Mouse (Mus musculus): ENCODE data around the gene Mef2d. TPM values are rescaled to one million over a fixed set of nuclear protein-coding genes. Genes with fewer than 3 reads are reported as not detected.

The Mef2d gene
- polyA plus RNA-seq, 1 experiment from 2014 or later, result 16.4 TPM

- H3K27me3 ChIP-seq (replicated peaks; ENCODE audit: control insufficient read depth, insufficient read depth, low read length), result no peaks in the 10 kb centered on the region
- no peaks in the 10 kb centered on the region for H3K36me3 ChIP-seq (ENCODE audit: control insufficient read depth, insufficient read depth, low read length)
- no peak overlapping the region for H3K9ac ChIP-seq (ENCODE audit: low read depth, low read length)
- H3K4me2 ChIP-seq (ENCODE audit: low read length), result no peak overlapping the region
- no peaks in the 10 kb centered on the region for H3K9me3 ChIP-seq (ENCODE audit: control insufficient read depth, low read length)
- no peak for ATAC-seq
- peaks cover 4% of the 10 kb centered on the region for H3K4me1 ChIP-seq (ENCODE audit: control insufficient read depth, insufficient read depth, low read depth, low read length)
- WGBS, result 80% methylated on average over 2 of the region's 2 CpGs
- no peak overlapping the region for H3K4me3 ChIP-seq (ENCODE audit: low read length)
- no peak overlapping the region for H3K27ac ChIP-seq (ENCODE audit: low read depth, low read length)
Measured at GRCm38 (mm10) chr3:88132492-88132891, 9.7 kb upstream of the Mef2d start.

GRCm38 (mm10) chr3:88133187-88133771, 8.9 kb upstream of the Mef2d start:
- no peak overlapping the region for H3K9ac ChIP-seq (ENCODE audit: low read depth, low read length)
- no peak overlapping the region; the same call in 1 of the 2 replicates for H3K27ac ChIP-seq (ENCODE audit: low read depth, low read length)
- H3K4me1 ChIP-seq (ENCODE audit: control insufficient read depth, insufficient read depth, low read depth, low read length), result peaks cover 11% of the 10 kb centered on the region
- H3K27me3 ChIP-seq (replicated peaks; ENCODE audit: control insufficient read depth, insufficient read depth, low read length), result no peaks in the 10 kb centered on the region
- 62% methylated on average over 4 of the region's 4 CpGs for WGBS
- no peaks in the 10 kb centered on the region for H3K36me3 ChIP-seq (ENCODE audit: control insufficient read depth, insufficient read depth, low read length)
- H3K9me3 ChIP-seq (ENCODE audit: control insufficient read depth, low read length), result no peaks in the 10 kb centered on the region
- 0 out of 2 replicates have a peak, but pooled peaks have one; percentile 38 for ATAC-seq
- no peak overlapping the region for H3K4me3 ChIP-seq (ENCODE audit: low read length)
- H3K4me2 ChIP-seq (ENCODE audit: low read length), result no peak overlapping the region

- WGBS, result 86% methylated on average over 9 of the region's 9 CpGs
- Histone ChIP-seq H3K27ac (ENCODE audit: low read depth, low read length) (no peak overlapping the region), H3K9me3 (ENCODE audit: control insufficient read depth, low read length) (no peaks in the 10 kb centered on the region), H3K4me1 (ENCODE audit: control insufficient read depth, insufficient read depth, low read depth, low read length) (peaks cover 21% of the 10 kb centered on the region), H3K27me3 (replicated peaks; ENCODE audit: control insufficient read depth, insufficient read depth, low read length) (no peaks in the 10 kb centered on the region), H3K4me3 (ENCODE audit: low read length) (no peak overlapping the region), H3K9ac (ENCODE audit: low read depth, low read length) (no peak overlapping the region), H3K4me2 (ENCODE audit: low read length) (no peak overlapping the region), H3K36me3 (ENCODE audit: control insufficient read depth, insufficient read depth, low read length) (no peaks in the 10 kb centered on the region)
- ATAC-seq, result no peak
Measured at GRCm38 (mm10) chr3:88136346-88136745, 5.8 kb upstream of the Mef2d start.

- H3K27ac ChIP-seq (ENCODE audit: low read depth, low read length), result no peak overlapping the region
- no peaks in the 10 kb centered on the region for H3K27me3 ChIP-seq (replicated peaks; ENCODE audit: control insufficient read depth, insufficient read depth, low read length)
- H3K36me3 ChIP-seq (ENCODE audit: control insufficient read depth, insufficient read depth, low read length), result no peaks in the 10 kb centered on the region
- H3K9me3 ChIP-seq (ENCODE audit: control insufficient read depth, low read length), result no peaks in the 10 kb centered on the region
- no peak overlapping the region for H3K4me2 ChIP-seq (ENCODE audit: low read length)
- 88% methylated on average over 4 of the region's 4 CpGs for WGBS
- peaks cover 25% of the 10 kb centered on the region for H3K4me1 ChIP-seq (ENCODE audit: control insufficient read depth, insufficient read depth, low read depth, low read length)
- no peak for ATAC-seq
- 0 out of 2 replicates have a peak overlapping the region, but pooled peaks have one; percentile 3 for H3K9ac ChIP-seq (ENCODE audit: low read depth, low read length)
- no peak overlapping the region for H3K4me3 ChIP-seq (ENCODE audit: low read length)
Measured at GRCm38 (mm10) chr3:88136945-88137494, 5.2 kb upstream of the Mef2d start.

- H3K27ac ChIP-seq (ENCODE audit: low read depth, low read length), result peak overlapping the region; percentile 75; the same call in 1 of the 2 replicates
- ATAC-seq, result no peak
- H3K4me3 ChIP-seq (ENCODE audit: low read length), result peak overlapping the region; percentile 64
- H3K36me3 ChIP-seq (ENCODE audit: control insufficient read depth, insufficient read depth, low read length), result no peaks in the 10 kb centered on the region
- WGBS, result 5% methylated on average over 3 of the region's 3 CpGs
- H3K9me3 ChIP-seq (ENCODE audit: control insufficient read depth, low read length), result no peaks in the 10 kb centered on the region
- H3K4me2 ChIP-seq (ENCODE audit: low read length), result peak overlapping the region; percentile 99
- peak overlapping the region; percentile 62 for H3K9ac ChIP-seq (ENCODE audit: low read depth, low read length)
- no peaks in the 10 kb centered on the region for H3K27me3 ChIP-seq (replicated peaks; ENCODE audit: control insufficient read depth, insufficient read depth, low read length)
- peaks cover 25% of the 10 kb centered on the region for H3K4me1 ChIP-seq (ENCODE audit: control insufficient read depth, insufficient read depth, low read depth, low read length)
Measured at GRCm38 (mm10) chr3:88137821-88138220, 4.4 kb upstream of the Mef2d start.

- H3K4me3 ChIP-seq (ENCODE audit: low read length), result peak overlapping the region; percentile 64
- peak; percentile 79 for ATAC-seq
- peak overlapping the region; percentile 72 for H3K9ac ChIP-seq (ENCODE audit: low read depth, low read length)
- no peaks in the 10 kb centered on the region for H3K36me3 ChIP-seq (ENCODE audit: control insufficient read depth, insufficient read depth, low read length)
- H3K27ac ChIP-seq (ENCODE audit: low read depth, low read length), result peak overlapping the region; percentile 89
- peaks cover 24% of the 10 kb centered on the region for H3K4me1 ChIP-seq (ENCODE audit: control insufficient read depth, insufficient read depth, low read depth, low read length)
- WGBS, result under 1% methylated on average over 32 of the region's 32 CpGs
- no peaks in the 10 kb centered on the region for H3K27me3 ChIP-seq (replicated peaks; ENCODE audit: control insufficient read depth, insufficient read depth, low read length)
- peak overlapping the region; percentile 99 for H3K4me2 ChIP-seq (ENCODE audit: low read length)
- no peaks in the 10 kb centered on the region for H3K9me3 ChIP-seq (ENCODE audit: control insufficient read depth, low read length)
Measured at GRCm38 (mm10) chr3:88138336-88139242, 3.6 kb upstream of the Mef2d start.

- H3K4me1 ChIP-seq (ENCODE audit: control insufficient read depth, insufficient read depth, low read depth, low read length), result peaks cover 34% of the 10 kb centered on the region
- H3K27me3 ChIP-seq (replicated peaks; ENCODE audit: control insufficient read depth, insufficient read depth, low read length), result no peaks in the 10 kb centered on the region
- H3K36me3 ChIP-seq (ENCODE audit: control insufficient read depth, insufficient read depth, low read length), result no peaks in the 10 kb centered on the region
- peak overlapping the region; percentile 99 for H3K4me2 ChIP-seq (ENCODE audit: low read length)
- WGBS, result 16% methylated on average over 25 of the region's 25 CpGs
- no peaks in the 10 kb centered on the region for H3K9me3 ChIP-seq (ENCODE audit: control insufficient read depth, low read length)
- H3K27ac ChIP-seq (ENCODE audit: low read depth, low read length), result peak overlapping the region; percentile 89
- no peak for ATAC-seq
- peak overlapping the region; percentile 72 for H3K9ac ChIP-seq (ENCODE audit: low read depth, low read length)
- H3K4me3 ChIP-seq (ENCODE audit: low read length), result peak overlapping the region; percentile 64
Measured at GRCm38 (mm10) chr3:88139243-88140177, 2.7 kb upstream of the Mef2d start.

GRCm38 (mm10) chr3:88140178-88140902, 1.8 kb upstream of the Mef2d start:
- ATAC-seq, result no peak
- 34% methylated on average over 11 of the region's 11 CpGs for WGBS
- Histone ChIP-seq H3K4me2 (ENCODE audit: low read length) (no peak overlapping the region), H3K4me1 (ENCODE audit: control insufficient read depth, insufficient read depth, low read depth, low read length) (peaks cover 42% of the 10 kb centered on the region), H3K36me3 (ENCODE audit: control insufficient read depth, insufficient read depth, low read length) (no peaks in the 10 kb centered on the region), H3K27ac (ENCODE audit: low read depth, low read length) (peak overlapping the region; percentile 93), H3K27me3 (replicated peaks; ENCODE audit: control insufficient read depth, insufficient read depth, low read length) (no peaks in the 10 kb centered on the region), H3K9me3 (ENCODE audit: control insufficient read depth, low read length) (no peaks in the 10 kb centered on the region), H3K9ac (ENCODE audit: low read depth, low read length) (0 out of 2 replicates have a peak overlapping the region, but pooled peaks have one; percentile 16), H3K4me3 (ENCODE audit: low read length) (no peak overlapping the region)

Measured in hindbrain, embryonic 16.5 days (tissue).